Mouse (Mus musculus): ENCODE results near the gene Cbx3.
"Not testable (repeated sequence)": the region's sequence is repeated elsewhere in the genome, so short reads cannot be mapped to it uniquely, and the experiment has no call there.

Cbx3 gene

GRCm38 (mm10) chr6:51471179-51471505 lies 982 bp downstream of the Cbx3 start:
- no peak for DNase-seq

DNA sequence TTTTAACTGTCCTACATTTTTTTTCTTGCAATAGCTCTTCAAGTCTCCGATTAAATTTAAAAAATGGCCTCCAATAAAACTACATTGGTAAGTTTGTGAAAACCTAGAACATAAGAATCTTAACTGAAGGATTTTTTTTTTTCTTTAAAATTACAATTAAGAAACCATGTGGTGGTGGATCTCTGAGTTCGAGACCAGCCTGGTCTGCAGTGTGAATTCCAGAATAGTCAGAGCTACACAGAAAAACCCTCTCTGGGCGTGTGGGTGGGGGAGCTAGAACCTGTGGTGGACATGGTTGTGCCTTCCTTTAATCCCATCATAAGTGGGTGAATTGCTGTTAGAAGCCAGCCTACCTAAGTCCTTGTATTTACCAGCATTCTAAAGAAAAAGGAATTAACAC lies 1.6 kb downstream of the Cbx3 start:
- no peak for DNase-seq

GRCm38 (mm10) chr6:51472213-51472612 lies 2.1 kb downstream of the Cbx3 start:
- DNase-seq: no peak

DNA sequence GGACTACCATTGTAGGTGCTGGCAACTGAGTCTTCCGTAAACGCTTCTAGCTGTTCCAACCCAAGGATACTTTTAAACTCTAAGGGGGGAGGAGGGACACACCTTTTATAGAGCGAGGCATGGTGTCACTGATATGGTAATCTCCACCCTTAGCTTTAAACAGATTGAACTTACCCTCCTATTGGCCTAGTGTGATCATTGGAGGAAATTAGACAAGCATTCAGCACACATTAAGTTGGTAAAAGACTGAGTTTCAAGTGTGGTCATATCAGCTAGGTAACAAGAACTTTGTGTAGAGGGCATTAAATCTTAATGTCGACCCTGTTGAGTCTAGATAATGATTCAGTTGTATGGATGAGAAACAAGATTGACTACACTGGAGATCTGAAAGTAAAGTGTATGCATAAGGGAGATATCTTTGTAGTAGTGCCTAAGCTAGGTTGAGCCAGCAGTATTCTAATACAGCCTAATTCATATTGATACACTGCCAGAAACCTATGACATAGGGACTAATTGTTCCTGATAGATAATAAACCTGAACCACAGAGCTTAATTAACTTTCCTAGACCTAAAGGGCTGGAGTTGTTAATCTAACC lies 9.1 kb downstream of the Cbx3 start:
- no peak for DNase-seq

- DNase-seq: no peak
These were observed 11.4 kb downstream of the Cbx3 start for GRCm38 (mm10) chr6:51481548-51481947.

GRCm38 (mm10) chr6:51483861-51484260 lies 13.7 kb downstream of the Cbx3 start:
- DNase-seq: no peak

GRCm38 (mm10) chr6:51484556-51484955 lies 14.4 kb downstream of the Cbx3 start:
- DNase-seq: not testable (repeated sequence)

- no peak for DNase-seq
These were observed 15.5 kb downstream of the Cbx3 start for GRCm38 (mm10) chr6:51485646-51486045.

DNA sequence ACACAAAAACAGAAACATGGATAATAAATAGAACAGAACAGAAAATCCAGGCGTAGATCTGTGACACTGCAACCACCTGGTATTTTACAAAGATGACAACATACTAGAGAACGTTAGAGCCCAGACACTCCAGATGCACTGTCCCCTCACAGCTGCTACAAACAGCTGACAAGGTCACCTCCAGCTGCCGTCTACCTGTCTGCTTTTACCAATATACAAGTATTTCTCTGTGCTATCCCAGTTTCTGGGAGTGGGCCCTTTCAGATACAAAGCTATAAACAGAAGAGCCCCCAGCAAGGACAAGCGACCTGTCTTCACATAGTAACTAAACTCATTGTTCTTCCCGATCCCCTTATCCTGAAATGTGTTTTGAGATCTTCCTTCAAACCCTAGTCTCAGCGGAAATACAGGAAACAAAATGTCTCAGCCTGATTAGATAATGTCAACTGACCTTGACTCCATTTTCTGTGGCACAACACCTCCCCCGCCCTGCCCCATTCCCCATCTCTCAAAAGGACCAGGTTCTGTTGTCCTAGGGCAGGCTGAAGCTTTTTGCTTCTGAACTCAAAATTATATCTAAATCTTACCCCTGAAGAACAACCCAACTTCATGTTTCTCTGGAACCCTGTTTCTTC lies 16.0 kb downstream of the Cbx3 start:
- no peak for DNase-seq

GRCm38 (mm10) chr6:51486731-51487130 lies 16.6 kb downstream of the Cbx3 start:
- DNase-seq: no peak

GRCm38 (mm10) chr6:51489787-51490186 lies 19.6 kb downstream of the Cbx3 start:
- no peak for DNase-seq

DNA sequence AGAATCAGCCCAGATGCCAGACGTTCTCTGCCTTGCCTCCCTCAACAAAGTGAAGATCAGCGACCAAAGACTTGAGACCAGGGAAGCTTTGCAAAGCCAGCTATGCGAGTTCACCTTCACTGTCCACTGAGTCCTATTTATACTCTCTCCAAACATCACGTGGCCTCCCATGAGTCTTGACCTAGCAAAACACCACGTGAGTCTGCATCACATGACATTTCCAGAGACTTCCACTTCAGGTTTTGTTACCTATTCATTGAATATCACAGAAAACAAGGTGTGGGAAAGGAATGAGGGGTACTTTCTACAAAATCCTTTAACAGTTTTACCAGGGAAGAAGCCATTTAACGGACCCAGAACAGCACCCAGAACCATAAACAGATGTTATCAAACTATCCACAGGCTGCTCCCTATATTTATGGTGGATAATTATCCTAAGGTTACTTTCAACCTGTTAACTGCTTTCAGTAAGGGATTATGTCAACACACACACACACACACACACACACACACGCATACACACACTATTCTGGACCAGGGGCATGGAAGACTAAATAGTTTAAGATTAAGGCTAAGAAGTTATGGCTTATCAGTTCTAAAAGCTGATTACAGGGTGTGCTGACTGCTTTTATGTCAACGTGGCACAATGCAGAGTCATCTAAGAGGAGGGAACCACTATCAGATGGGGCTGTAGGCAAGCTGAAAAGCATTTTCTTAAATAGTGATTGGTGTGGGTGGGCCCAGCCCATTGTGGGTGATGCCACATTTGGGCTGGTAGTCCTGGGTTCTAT lies 27.4 kb downstream of the Cbx3 start:
- DNase-seq: no peak

DNA sequence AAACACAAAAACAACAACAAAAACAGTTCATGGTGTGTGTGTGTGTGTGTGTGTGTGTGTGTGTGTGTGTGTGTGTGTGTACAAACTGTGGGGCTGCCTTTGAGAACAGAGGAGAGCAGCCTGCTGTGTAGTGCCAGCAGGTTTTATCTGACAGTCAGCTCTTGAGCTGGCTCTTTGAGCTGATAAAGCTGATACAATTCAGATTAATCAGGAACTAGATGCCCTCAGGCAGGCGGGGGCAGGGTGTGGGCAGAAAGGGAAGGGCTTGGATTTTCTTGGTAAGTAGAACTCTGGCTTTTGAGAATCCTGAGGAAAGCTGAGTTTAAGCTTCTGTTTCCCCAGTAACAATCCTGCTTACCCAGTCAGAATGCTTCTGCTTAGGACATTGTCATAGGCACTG lies 35.5 kb downstream of the Cbx3 start:
- DNase-seq: no peak

GRCm38 (mm10) chr6:51507556-51507955 lies 37.4 kb downstream of the Cbx3 start:
- DNase-seq: no peak

GRCm38 (mm10) chr6:51508750-51509648 lies 38.8 kb downstream of the Cbx3 start:
- peak; percentile 80 for DNase-seq

GRCm38 (mm10) chr6:51510094-51510493 lies 39.9 kb downstream of the Cbx3 start:
- peak; percentile 17 for DNase-seq

DNA sequence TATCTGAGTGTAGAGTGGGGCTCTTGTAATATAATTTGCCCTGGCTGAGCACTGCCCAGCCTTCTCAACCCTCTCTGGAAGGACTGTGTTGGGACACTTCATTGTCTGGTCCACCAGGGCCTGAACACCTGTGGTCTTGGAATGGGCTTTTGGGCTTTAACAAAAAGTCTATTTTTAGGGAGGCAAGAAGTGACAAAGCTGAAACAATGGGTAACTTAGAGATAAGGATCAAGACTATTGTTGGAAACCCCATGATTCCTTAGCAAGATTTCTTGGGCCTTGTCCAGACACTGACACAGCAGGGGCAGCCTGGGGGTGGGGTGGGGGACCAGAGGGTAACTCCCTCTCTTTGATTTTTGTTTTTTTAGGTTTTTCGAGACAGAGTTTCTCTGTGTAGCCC lies 40.8 kb downstream of the Cbx3 start:
- DNase-seq: no peak

DNA sequence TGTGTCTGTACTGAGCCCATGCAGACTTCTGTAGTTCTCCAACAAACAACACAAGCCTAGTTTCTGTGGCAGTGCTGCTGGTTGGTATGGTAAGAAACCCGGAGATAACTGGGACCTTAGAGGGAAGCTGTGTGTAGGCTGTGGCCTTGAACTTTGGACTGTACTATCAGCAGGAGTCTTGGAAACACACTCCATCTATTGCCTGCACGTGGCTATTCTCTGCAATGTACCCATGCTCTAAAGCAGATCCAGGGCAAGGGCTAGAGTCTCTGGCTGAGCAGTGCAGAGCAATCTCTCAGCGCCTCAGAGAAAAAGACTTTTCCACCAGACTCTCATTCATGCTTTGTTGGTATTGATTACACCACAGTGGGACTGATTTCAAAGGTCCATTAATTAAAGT lies 43.6 kb downstream of the Cbx3 start:
- DNase-seq: no peak

GRCm38 (mm10) chr6:51514860-51515259 lies 44.7 kb downstream of the Cbx3 start:
- DNase-seq: no peak

GRCm38 (mm10) chr6:51523310-51523709 lies 53.1 kb downstream of the Cbx3 start:
- no peak for DNase-seq

- peak; percentile 73 for DNase-seq
These were observed 53.7 kb downstream of the Cbx3 start, which contains the start of gene Snx10 for GRCm38 (mm10) chr6:51523807-51524320. Gene Snx10, plus strand, starts transcription at chr6:51523901.

DNA sequence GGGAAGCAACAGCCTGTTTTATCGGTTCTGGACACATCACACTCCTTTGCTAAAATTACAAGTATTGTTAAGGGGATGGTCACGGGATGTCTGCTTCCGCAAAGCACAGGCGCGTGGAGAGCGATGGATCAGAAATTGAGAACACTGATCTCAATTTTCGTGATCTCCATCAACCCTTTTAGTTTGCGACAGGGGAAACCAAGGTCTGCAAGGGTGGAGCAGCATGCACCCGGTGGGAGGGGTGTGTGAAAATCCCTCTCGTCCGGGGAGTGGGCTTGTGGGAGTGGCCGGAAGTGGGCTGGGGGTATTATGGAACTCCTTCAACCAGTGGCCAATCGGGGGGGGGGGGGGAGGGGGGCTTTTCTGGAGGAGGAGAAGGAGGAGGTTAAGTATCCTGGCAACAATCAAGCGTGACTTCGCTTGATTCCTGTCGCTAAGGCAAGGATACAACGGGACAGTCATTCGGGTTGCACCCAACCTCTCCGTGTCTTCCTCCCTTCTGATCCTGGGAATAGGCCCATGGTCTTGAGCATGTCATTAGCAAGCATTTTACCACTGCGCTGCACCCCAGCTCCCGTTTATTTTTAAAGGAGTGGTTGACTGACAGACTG lies 54.3 kb downstream of the Cbx3 start:
- DNase-seq: peak; percentile 30

Measured in right cerebral cortex, adult 18-20 months (tissue).